In the genomic region with DNA sequence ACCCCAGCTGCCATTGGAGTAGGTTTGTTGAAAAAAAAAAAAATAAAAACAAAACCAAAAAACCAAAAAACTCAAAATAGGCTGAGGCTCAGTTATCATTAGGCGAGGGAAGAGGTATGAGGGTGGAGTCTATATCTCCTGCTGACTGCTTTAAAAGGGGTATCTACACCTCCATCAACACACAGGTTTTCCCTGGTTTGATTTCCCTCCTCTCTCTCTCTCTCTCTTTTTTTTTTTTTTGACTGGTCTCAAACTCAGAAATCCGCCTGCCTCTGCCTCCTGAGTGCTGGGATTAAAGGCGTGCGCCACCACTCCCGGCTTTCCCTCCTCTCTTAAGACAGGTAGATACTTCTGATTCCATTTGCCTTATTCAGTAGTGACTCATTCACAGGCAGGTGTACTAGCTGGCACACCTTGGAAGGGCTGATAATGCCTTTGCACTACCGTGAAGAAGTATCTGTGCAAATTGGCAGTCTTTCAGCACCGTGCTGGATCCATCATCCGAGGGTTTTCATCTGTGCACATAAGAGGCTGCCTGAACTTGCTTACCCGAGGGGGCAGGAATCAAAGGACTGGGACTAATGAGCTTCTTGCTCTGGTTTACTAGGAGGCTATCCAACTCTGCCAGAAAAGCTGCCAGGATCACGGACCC, we compare ENCODE assay signal across 17 mouse cellular contexts.
DNase-seq lines count a peak whose midpoint lies in the region; ATAC-seq and TF ChIP-seq lines count a peak whose summit lies in the region.
"Had no signal": no experiment of that assay in that cellular context is flagged by ENCODE, and none has a peak within 500 bp of the region (broad histone marks: within the 10 kb centered on the region; RNA-seq: fewer than 3 reads in every experiment).

No protein-coding gene starts in this region.

- H3K4me1 ChIP-seq in heart, embryonic 10.5 days, result peaks cover 41% of the 10 kb centered on the region
- H3K4me1 ChIP-seq in hindbrain, postnatal 0 days (ENCODE audit: insufficient read depth, low read length), result no peaks in the 10 kb centered on the region
- H3K4me1 ChIP-seq in hindbrain, embryonic 13.5 days (replicated peaks), result no peaks in the 10 kb centered on the region
- peaks cover 41% of the 10 kb centered on the region; the same call in 1 of the 2 replicates for H3K4me1 ChIP-seq in lung, postnatal 0 days (ENCODE audit: insufficient read depth, low read depth, low read length)
- peaks cover 4% of the 10 kb centered on the region; the same call in 1 of the 2 replicates for H3K4me1 ChIP-seq in embryonic facial prominence, embryonic 10.5 days
- H3K4me1 ChIP-seq: limb, embryonic 12.5 days had no signal

- no peak overlapping the region for H3K4me2 ChIP-seq in hindbrain, postnatal 0 days (ENCODE audit: low read depth, low read length)
- no peak overlapping the region for H3K4me2 ChIP-seq in hindbrain, embryonic 13.5 days
- H3K4me2 ChIP-seq in lung, postnatal 0 days (replicated peaks; ENCODE audit: low read depth, low read length), result no peak overlapping the region
- H3K4me2 ChIP-seq: embryonic facial prominence, embryonic 13.5 days; intestine, embryonic 15.5 days; limb, embryonic 12.5 days; midbrain, embryonic 11.5 days had no signal

- 89% methylated on average over 10 of the region's 10 CpGs for WGBS in heart, embryonic 10.5 days
- 78% methylated on average over 10 of the region's 10 CpGs for WGBS in hindbrain, postnatal 0 days
- 87% methylated on average over 10 of the region's 10 CpGs for WGBS in hindbrain, embryonic 13.5 days
- 62% methylated on average over 10 of the region's 10 CpGs for whole genome bisulfite sequencing in lung, postnatal 0 days
- 95% methylated on average over 10 of the region's 10 CpGs for WGBS in embryonic facial prominence, embryonic 10.5 days

- DNase-seq in heart, embryonic 10.5 days (ENCODE audit: low spot score), result no peak
- DNase-seq in heart, postnatal 36 days, result no peak
- DNase-seq in hindbrain, postnatal 0 days (ENCODE audit: low spot score), result no peak
- no peak for DNase-seq in lung, postnatal 0 days (ENCODE audit: low spot score)
- DNase-seq in lung, postnatal 10 days, result no peak
- no peak for DNase-seq in embryonic facial prominence, embryonic 10.5 days (ENCODE audit: low spot score)
- DNase-seq in right cerebral cortex, postnatal 25 days, result no peak
- DNase-seq: adrenal gland, postnatal 25 days; cerebellum, adult 8-10 months; forebrain, postnatal 0 days had no signal

- H3K9ac ChIP-seq in hindbrain, postnatal 0 days (replicated peaks; ENCODE audit: low read length), result no peak overlapping the region
- H3K9ac ChIP-seq in hindbrain, embryonic 13.5 days, result no peak overlapping the region
- no peak overlapping the region for H3K9ac ChIP-seq in lung, postnatal 0 days (replicated peaks; ENCODE audit: low read depth)
- H3K9ac ChIP-seq: embryonic facial prominence, embryonic 13.5 days; forebrain, postnatal 0 days; intestine, embryonic 15.5 days; limb, embryonic 12.5 days had no signal

- intact Hi-C loops in heart, postnatal 36 days (cut with DNase I), result loop anchor here (2.0 kb wide), 2 partner anchors 14 to 38 kb away; no protein-coding TSS in a partner anchor

- H3K27me3 ChIP-seq in heart, embryonic 10.5 days (ENCODE audit: insufficient read depth, poor library complexity, severe bottlenecking), result no peaks in the 10 kb centered on the region
- H3K27me3 ChIP-seq in hindbrain, postnatal 0 days (ENCODE audit: insufficient read depth, low read length), result no peaks in the 10 kb centered on the region
- no peaks in the 10 kb centered on the region for H3K27me3 ChIP-seq in hindbrain, embryonic 13.5 days
- H3K27me3 ChIP-seq in lung, postnatal 0 days (replicated peaks; ENCODE audit: insufficient read depth, low read length), result no peaks in the 10 kb centered on the region
- H3K27me3 ChIP-seq in embryonic facial prominence, embryonic 10.5 days (replicated peaks; ENCODE audit: low read depth, poor library complexity, severe bottlenecking), result no peaks in the 10 kb centered on the region
- H3K27me3 ChIP-seq: embryonic facial prominence, embryonic 13.5 days; intestine, embryonic 15.5 days; limb, embryonic 12.5 days had no signal

- no peaks in the 10 kb centered on the region for H3K9me3 ChIP-seq in heart, embryonic 10.5 days
- H3K9me3 ChIP-seq in hindbrain, postnatal 0 days (ENCODE audit: low read length), result no peaks in the 10 kb centered on the region
- H3K9me3 ChIP-seq in hindbrain, embryonic 13.5 days, result no peaks in the 10 kb centered on the region
- no peaks in the 10 kb centered on the region for H3K9me3 ChIP-seq in lung, postnatal 0 days (ENCODE audit: low read length)
- H3K9me3 ChIP-seq in embryonic facial prominence, embryonic 10.5 days, result no peaks in the 10 kb centered on the region
- H3K9me3 ChIP-seq: embryonic facial prominence, embryonic 13.5 days; intestine, embryonic 15.5 days; limb, embryonic 12.5 days had no signal

- no peak for TF ChIP-seq CTCF in hindbrain, postnatal 0 days (IDR thresholded peaks at IDR 0.05; ENCODE audit: low read depth)
- TF ChIP-seq CTCF in lung, postnatal 0 days (IDR thresholded peaks at IDR 0.05), result no peak

- no peak overlapping the region for H3K4me3 ChIP-seq in heart, embryonic 10.5 days
- no peak overlapping the region for H3K4me3 ChIP-seq in hindbrain, postnatal 0 days (ENCODE audit: low read length)
- no peak overlapping the region for H3K4me3 ChIP-seq in hindbrain, embryonic 13.5 days
- no peak overlapping the region for H3K4me3 ChIP-seq in lung, postnatal 0 days (ENCODE audit: low read depth, low read length)
- no peak overlapping the region for H3K4me3 ChIP-seq in embryonic facial prominence, embryonic 10.5 days
- H3K4me3 ChIP-seq: embryonic facial prominence, embryonic 13.5 days; intestine, embryonic 15.5 days; limb, embryonic 12.5 days had no signal

- H3K27ac ChIP-seq in heart, embryonic 10.5 days, result peak overlapping the region; percentile 17; the same call in 1 of the 2 replicates
- peak overlapping the region; percentile 12; the same call in 1 of the 2 replicates for H3K27ac ChIP-seq in hindbrain, postnatal 0 days
- no peak overlapping the region for H3K27ac ChIP-seq in hindbrain, embryonic 13.5 days
- H3K27ac ChIP-seq in lung, postnatal 0 days (ENCODE audit: low read length), result peak overlapping the region; percentile 82
- H3K27ac ChIP-seq in embryonic facial prominence, embryonic 10.5 days (replicated peaks), result no peak overlapping the region
- H3K27ac ChIP-seq: embryonic facial prominence, embryonic 13.5 days; limb, embryonic 12.5 days; macrophage had no signal

- peaks cover 32% of the 10 kb centered on the region for H3K36me3 ChIP-seq in heart, embryonic 10.5 days
- H3K36me3 ChIP-seq in hindbrain, postnatal 0 days (ENCODE audit: insufficient read depth, low read length), result 0 out of 2 replicates have a peak, but pooled peaks cover 4% of the 10 kb centered on the region
- peaks cover 46% of the 10 kb centered on the region for H3K36me3 ChIP-seq in hindbrain, embryonic 13.5 days
- no peaks in the 10 kb centered on the region; the same call in 1 of the 2 replicates for H3K36me3 ChIP-seq in lung, postnatal 0 days (ENCODE audit: insufficient read depth, low read length)
- peaks cover 57% of the 10 kb centered on the region for H3K36me3 ChIP-seq in embryonic facial prominence, embryonic 10.5 days (replicated peaks)
- H3K36me3 ChIP-seq: intestine, embryonic 15.5 days had no signal

- no peak for TF ChIP-seq EP300 in lung, postnatal 0 days (IDR thresholded peaks at IDR 0.05)

- no peak for ATAC-seq in hindbrain, postnatal 0 days
- ATAC-seq in hindbrain, embryonic 13.5 days (ENCODE audit: low FRiP score), result no peak
- ATAC-seq in lung, postnatal 0 days, result no peak
- ATAC-seq: activated CD4-positive, CD25-positive, alpha-beta regulatory T cell, adult 4 months; forebrain, postnatal 0 days; intestine, embryonic 15.5 days had no signal

Comparison
In these comparisons a context has a peak if more than half of its experiments do, and no peak if none do; other contexts are left out.
1. H3K27ac ChIP-seq: peak in heart, embryonic 10.5 days (single experiment), hindbrain, postnatal 0 days (single experiment) and lung, postnatal 0 days (single experiment); none in hindbrain, embryonic 13.5 days (single experiment) and embryonic facial prominence, embryonic 10.5 days (single experiment).